Mouse (Mus musculus): ENCODE data around the gene Krtap9-5. TPM values are rescaled to one million over a fixed set of nuclear protein-coding genes. Genes with fewer than 3 reads are reported as not detected.

Krtap9-5 gene
- polyA plus RNA-seq, 1 experiment: not detected

DNA sequence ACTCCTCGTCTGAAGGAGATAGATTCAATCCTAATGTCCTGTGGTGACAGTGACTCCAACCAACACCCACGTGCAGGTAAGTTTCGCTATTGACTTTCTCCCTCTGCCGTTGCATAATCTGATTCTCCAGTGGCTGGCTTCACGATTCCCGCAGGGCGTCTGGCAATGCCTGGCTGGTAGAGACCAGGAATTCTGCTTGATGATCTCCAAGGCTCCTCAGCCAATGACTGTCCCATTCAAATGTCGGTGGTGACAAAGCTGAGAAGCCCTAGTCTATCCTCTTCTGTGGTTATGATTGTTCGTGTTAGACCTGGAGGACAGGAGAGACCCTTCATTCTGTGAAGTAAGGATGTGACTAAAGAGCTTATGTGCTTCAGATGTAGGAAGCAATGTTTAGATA, 34.5 kb downstream of the Krtap9-5 start:
- Histone ChIP-seq H3K4me1 (ENCODE audit: control insufficient read depth, insufficient read depth, low read length) (no peaks in the 10 kb centered on the region), H3K4me3 (replicated peaks; ENCODE audit: control insufficient read depth, low read depth, low read length) (no peak overlapping the region), H3K27ac (ENCODE audit: control insufficient read depth, insufficient read depth, low read depth, low read length, poor library complexity) (no peak overlapping the region)
- TF ChIP-seq POLR2A (IDR thresholded peaks at IDR 0.05; ENCODE audit: borderline replicate concordance, control insufficient read depth, low read depth, low read length) (no peak), CTCF (IDR thresholded peaks at IDR 0.05; ENCODE audit: control insufficient read depth, insufficient read depth, low read length) (no peak)
- WGBS: 80% methylated on average over 9 of the region's 9 CpGs

GRCm38 (mm10) chr11:99983442-99983841, 35.2 kb downstream of the Krtap9-5 start:
- Histone ChIP-seq H3K4me3 (replicated peaks; ENCODE audit: control insufficient read depth, low read depth, low read length) (no peak overlapping the region), H3K27ac (ENCODE audit: control insufficient read depth, insufficient read depth, low read depth, low read length, poor library complexity) (no peak overlapping the region), H3K4me1 (ENCODE audit: control insufficient read depth, insufficient read depth, low read length) (no peaks in the 10 kb centered on the region)
- no peak for TF ChIP-seq POLR2A (IDR thresholded peaks at IDR 0.05; ENCODE audit: borderline replicate concordance, control insufficient read depth, low read depth, low read length)
- 79% methylated on average over 1 of the region's 1 CpGs for WGBS

DNA sequence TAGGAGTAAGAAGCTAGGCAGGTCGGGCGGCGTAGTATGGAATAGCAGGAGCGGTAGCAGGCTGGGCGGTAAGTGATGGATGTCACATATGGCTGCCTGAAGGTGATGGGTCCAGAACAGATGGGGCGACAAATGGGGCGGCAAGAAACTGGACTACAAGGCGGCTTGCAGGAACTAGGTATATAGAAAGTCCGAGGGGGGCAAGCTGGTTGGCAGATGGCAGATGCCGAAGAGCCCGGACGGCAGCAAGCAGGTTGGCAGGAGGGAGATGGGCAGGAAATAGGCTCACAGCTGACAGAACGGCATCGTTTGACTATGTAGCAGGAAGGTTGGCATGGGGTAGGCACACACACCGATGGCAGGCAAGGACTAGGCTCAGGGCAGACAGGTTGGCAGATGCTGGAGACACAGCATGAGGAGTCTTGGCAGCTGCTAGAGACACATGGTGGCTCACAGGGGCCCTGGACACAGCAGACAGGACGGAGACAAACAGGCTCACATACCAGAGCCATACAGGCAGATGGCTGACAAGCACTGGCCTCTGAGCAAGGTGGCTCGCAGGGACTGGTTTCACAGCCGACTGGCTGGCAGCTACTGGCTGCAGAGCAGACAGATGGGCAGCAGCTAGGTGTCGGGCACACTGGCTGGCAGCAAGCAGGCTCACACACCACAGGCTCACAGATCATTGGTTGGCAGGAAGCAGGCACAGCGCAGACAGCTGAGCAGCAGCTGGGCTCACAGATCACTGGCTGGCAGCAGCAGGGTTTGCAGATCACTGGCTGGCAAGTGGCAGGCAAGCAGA, 37.2 kb downstream of the Krtap9-5 start:
- WGBS: 80% methylated on average over 20 of the region's 20 CpGs
- H3K4me1 ChIP-seq (ENCODE audit: control insufficient read depth, insufficient read depth, low read length): no peaks in the 10 kb centered on the region
- no peak overlapping the region for H3K27ac ChIP-seq (ENCODE audit: control insufficient read depth, insufficient read depth, low read depth, low read length, poor library complexity)
- TF ChIP-seq CTCF (IDR thresholded peaks at IDR 0.05; ENCODE audit: control insufficient read depth, insufficient read depth, low read length) (no peak), POLR2A (IDR thresholded peaks at IDR 0.05; ENCODE audit: borderline replicate concordance, control insufficient read depth, low read depth, low read length) (no peak)
- no peak overlapping the region for H3K4me3 ChIP-seq (replicated peaks; ENCODE audit: control insufficient read depth, low read depth, low read length)

- H3K4me1 ChIP-seq (ENCODE audit: control insufficient read depth, insufficient read depth, low read length): no peaks in the 10 kb centered on the region; the same call in 1 of the 2 replicates
- no peak within 1 kb of the TSS for H3K4me3 ChIP-seq (replicated peaks; ENCODE audit: control insufficient read depth, low read depth, low read length)
- no peak within 1 kb of the TSS for H3K27ac ChIP-seq (ENCODE audit: control insufficient read depth, insufficient read depth, low read depth, low read length, poor library complexity)
- WGBS: 80% methylated on average over 8 of the region's 8 CpGs
- TF ChIP-seq CTCF (IDR thresholded peaks at IDR 0.05; ENCODE audit: control insufficient read depth, insufficient read depth, low read length) (no peak), POLR2A (IDR thresholded peaks at IDR 0.05; ENCODE audit: borderline replicate concordance, control insufficient read depth, low read depth, low read length) (no peak)
These were observed 37.9 kb downstream of the Krtap9-5 start, which contains the start of gene Krtap16-1 for GRCm38 (mm10) chr11:99986180-99986647. Krtap16-1 (minus strand) TSS chr11:99986597.

- no peak for TF ChIP-seq POLR2A (IDR thresholded peaks at IDR 0.05; ENCODE audit: borderline replicate concordance, control insufficient read depth, low read depth, low read length)
- TF ChIP-seq CTCF (IDR thresholded peaks at IDR 0.05; ENCODE audit: control insufficient read depth, insufficient read depth, low read length): no peak
- no peak overlapping the region for H3K4me3 ChIP-seq (replicated peaks; ENCODE audit: control insufficient read depth, low read depth, low read length)
- 80% methylated on average over 3 of the region's 3 CpGs for WGBS
- H3K27ac ChIP-seq (ENCODE audit: control insufficient read depth, insufficient read depth, low read depth, low read length, poor library complexity): no peak overlapping the region
- H3K4me1 ChIP-seq (ENCODE audit: control insufficient read depth, insufficient read depth, low read length): no peaks in the 10 kb centered on the region; the same call in 1 of the 2 replicates
These were observed 40.3 kb downstream of the Krtap9-5 start for GRCm38 (mm10) chr11:99988530-99988929.

GRCm38 (mm10) chr11:99989881-99990405, 41.7 kb downstream of the Krtap9-5 start:
- H3K4me1 ChIP-seq (ENCODE audit: control insufficient read depth, insufficient read depth, low read length): no peaks in the 10 kb centered on the region; the same call in 1 of the 2 replicates
- 72% methylated on average over 6 of the region's 6 CpGs for WGBS
- TF ChIP-seq POLR2A (IDR thresholded peaks at IDR 0.05; ENCODE audit: borderline replicate concordance, control insufficient read depth, low read depth, low read length) (no peak), CTCF (IDR thresholded peaks at IDR 0.05; ENCODE audit: control insufficient read depth, insufficient read depth, low read length) (no peak)
- H3K27ac ChIP-seq (ENCODE audit: control insufficient read depth, insufficient read depth, low read depth, low read length, poor library complexity): no peak overlapping the region
- no peak overlapping the region for H3K4me3 ChIP-seq (replicated peaks; ENCODE audit: control insufficient read depth, low read depth, low read length)

GRCm38 (mm10) chr11:99990571-99990970, 42.3 kb downstream of the Krtap9-5 start:
- Histone ChIP-seq H3K27ac (ENCODE audit: control insufficient read depth, insufficient read depth, low read depth, low read length, poor library complexity) (no peak overlapping the region), H3K4me3 (replicated peaks; ENCODE audit: control insufficient read depth, low read depth, low read length) (no peak overlapping the region), H3K4me1 (ENCODE audit: control insufficient read depth, insufficient read depth, low read length) (no peaks in the 10 kb centered on the region; the same call in 1 of the 2 replicates)
- WGBS: 77% methylated on average over 3 of the region's 3 CpGs
- TF ChIP-seq CTCF (IDR thresholded peaks at IDR 0.05; ENCODE audit: control insufficient read depth, insufficient read depth, low read length) (no peak), POLR2A (IDR thresholded peaks at IDR 0.05; ENCODE audit: borderline replicate concordance, control insufficient read depth, low read depth, low read length) (no peak)

DNA sequence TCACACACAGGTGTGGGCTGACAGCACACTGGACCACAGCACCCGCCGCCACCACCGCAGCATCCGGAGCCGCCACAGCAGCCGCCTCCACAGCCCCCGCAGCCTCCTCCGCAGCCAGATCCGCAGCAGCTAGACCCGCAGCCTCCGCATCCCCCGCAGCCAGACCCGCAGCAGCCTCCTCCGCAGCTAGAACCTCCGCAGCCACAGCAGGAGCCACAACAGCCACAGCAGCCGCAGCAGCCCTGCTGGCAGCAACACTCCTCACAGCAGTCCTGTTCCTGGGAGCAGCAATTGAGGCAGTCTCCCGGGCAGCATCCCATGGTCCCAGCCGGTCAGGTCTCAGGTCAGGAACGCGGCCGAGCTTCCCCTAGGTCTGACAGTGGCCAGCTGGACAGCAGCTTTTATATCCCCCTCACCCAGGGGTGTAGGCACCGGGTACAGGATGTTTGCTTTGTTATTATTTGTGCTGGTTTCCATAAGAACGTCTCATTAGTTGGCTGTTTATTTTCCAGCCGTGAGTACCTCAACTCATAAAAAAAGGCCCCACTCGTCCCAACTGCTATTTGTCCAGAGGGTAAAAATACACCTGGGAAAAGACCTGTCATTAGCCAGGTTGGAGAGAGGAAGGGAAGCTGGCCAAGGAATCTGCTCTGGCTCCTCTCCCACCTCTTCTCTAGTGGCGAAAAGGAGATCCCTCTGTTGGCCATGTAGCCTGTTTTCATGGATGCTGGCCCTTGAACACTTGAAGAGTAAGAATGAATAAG, 45.5 kb downstream of the Krtap9-5 start, which contains the start of gene Krtap17-1:
Gene Krtap17-1, minus strand, starts transcription at position 375 of the 764 bp plus-strand sequence.
- no peaks in the 10 kb centered on the region; the same call in 1 of the 2 replicates for H3K4me1 ChIP-seq (ENCODE audit: control insufficient read depth, insufficient read depth, low read length)
- no peak within 1 kb of the TSS for H3K27ac ChIP-seq (ENCODE audit: control insufficient read depth, insufficient read depth, low read depth, low read length, poor library complexity)
- no peak for TF ChIP-seq CTCF (IDR thresholded peaks at IDR 0.05; ENCODE audit: control insufficient read depth, insufficient read depth, low read length)
- TF ChIP-seq POLR2A (IDR thresholded peaks at IDR 0.05; ENCODE audit: borderline replicate concordance, control insufficient read depth, low read depth, low read length): no peak
- WGBS: 36% methylated on average over 26 of the region's 26 CpGs
- H3K4me3 ChIP-seq (replicated peaks; ENCODE audit: control insufficient read depth, low read depth, low read length): no peak within 1 kb of the TSS
